Mouse (Mus musculus) heart, embryonic 14.5 days (tissue): Measurements from ENCODE around the gene Elfn2. TPM values are rescaled to one million over a fixed set of nuclear protein-coding genes. Genes with fewer than 3 reads are reported as not detected.
A peak's percentile ranks its signal among the peaks of the same experiment; 100 is the strongest.

Experiments
- ATAC-seq: fragments of 200-750 bp; cut with Nextera tagmentation; 2 replicates; pipeline ENCODE4 v1.8.0; 2017; ENCODE audit warnings: low read depth, moderate TSS enrichment; ENCODE audit not compliant: insufficient number of reproducible peaks, insufficient read depth, low FRiP score
- H3K27ac ChIP-seq, 2 experiments: fragments of 200-500 bp in 1 of 2; fragments of 300-500 bp in 1 of 2; sonication (generic) in 1 of 2; replicated peaks in 1 of 2; 2 replicates each; pipeline ENCODE4 v1.5.1; 2012 to 2014; ENCODE audit warnings: low read depth in 2 of 2, low read length in 2 of 2, control low read depth in 1 of 2, mild to moderate bottlenecking in 1 of 2, mixed read lengths in 1 of 2; ENCODE audit not compliant: control insufficient read depth in 1 of 2, insufficient read depth in 1 of 2
- H3K27me3 ChIP-seq: fragments of 300-500 bp; sonication (generic); 2 replicates; pipeline ENCODE4 v1.6.1; 2014; ENCODE audit warnings: mild to moderate bottlenecking, low read length, control low read depth; ENCODE audit not compliant: control insufficient read depth, insufficient read depth
- H3K36me3 ChIP-seq: fragments of 300-500 bp; sonication (generic); 2 replicates; pipeline ENCODE4 v1.6.1; 2014; ENCODE audit warnings: mild to moderate bottlenecking, control low read depth, low read length, mixed read lengths; ENCODE audit not compliant: control insufficient read depth, insufficient read depth
- H3K4me1 ChIP-seq, 2 experiments: fragments of 200-500 bp in 1 of 2; fragments of 300-500 bp in 1 of 2; sonication (generic) in 1 of 2; 2 replicates each; pipeline ENCODE4 v1.6.1; 2012 to 2014; ENCODE audit warnings: low read length in 2 of 2, control low read depth in 1 of 2, mixed read lengths in 1 of 2; ENCODE audit not compliant: control insufficient read depth in 2 of 2, insufficient read depth in 2 of 2
- H3K4me2 ChIP-seq: fragments of 300-500 bp; sonication (generic); 2 replicates; pipeline ENCODE4 v1.6.1; 2014; ENCODE audit warnings: mild to moderate bottlenecking, low read length
- H3K4me3 ChIP-seq, 2 experiments: fragments of 200-500 bp in 1 of 2; fragments of 300-500 bp in 1 of 2; sonication (generic) in 1 of 2; 2 replicates each; pipeline ENCODE4 v1.5.1; 2012 to 2014; ENCODE audit warnings: low read length in 2 of 2, mild to moderate bottlenecking in 2 of 2, control low read depth in 1 of 2, low read depth in 1 of 2, moderate library complexity in 1 of 2; ENCODE audit not compliant: control insufficient read depth in 1 of 2, insufficient read depth in 1 of 2
- H3K9ac ChIP-seq: fragments of 300-500 bp; sonication (generic); 2 replicates; pipeline ENCODE4 v1.6.1; 2014; ENCODE audit warnings: mild to moderate bottlenecking, low read length
- H3K9me3 ChIP-seq: fragments of 300-500 bp; sonication (generic); 2 replicates; pipeline ENCODE4 v1.6.1; 2016; ENCODE audit warnings: low read length, control low read depth; ENCODE audit not compliant: control insufficient read depth
- WGBS: fragments of 180-500 bp; shearing (Covaris S2); extraction: QIAGEN DNeasy Blood & Tissue Kit; methylation state at CpG from one replicate; pipeline ENCODE4 v1.1.7; 2014; 5-methylcytosine and 5-hydroxymethylcytosine counted together
- polyA plus RNA-seq: library from polyadenylated mRNA; unstranded; fragments of >200 nt; fragmentation: Nextera tagmentation; extraction: Ambion mirVana; gene quantifications from 2 replicates; pipeline ENCODE4 v1.2.1, GENCODE M21; 2014

Gene Elfn2
- polyA plus RNA-seq, result not detected in 2 replicates

GRCm38 (mm10) chr15:78718290-78719250, at the start of gene Elfn2:
TSS of gene Elfn2 (minus strand) at chr15:78718771.
- Histone ChIP-seq H3K9ac (peak within 1 kb of the TSS; percentile 52; the same call in 1 of the 2 replicates), H3K27ac (no peak within 1 kb of the TSS), H3K4me1 (peaks cover 6 to 23% of the 10 kb centered on the region in 2 experiments), H3K4me2 (peak within 1 kb of the TSS; percentile 80), H3K4me3 (peak within 1 kb of the TSS; percentile 25 to 46), H3K9me3 (no peaks in the 10 kb centered on the region), H3K36me3 (no peaks in the 10 kb centered on the region), H3K27me3 (peaks cover 75% of the 10 kb centered on the region)
- WGBS, result under 1% methylated on average over 71 of the region's 89 CpGs
- ATAC-seq, result no peak

- H3K4me3 ChIP-seq, result no peak overlapping the region
- H3K27me3 ChIP-seq, result no peaks in the 10 kb centered on the region
- H3K27ac ChIP-seq, result no peak overlapping the region
- no peak overlapping the region for H3K9ac ChIP-seq
- no peaks in the 10 kb centered on the region for H3K36me3 ChIP-seq
- H3K9me3 ChIP-seq, result 0 out of 2 replicates have a peak, but pooled peaks cover under 1% of the 10 kb centered on the region
- no peaks in the 10 kb centered on the region for H3K4me1 ChIP-seq
- ATAC-seq, result no peak
- no peak overlapping the region for H3K4me2 ChIP-seq
- WGBS, result 78% methylated on average over 5 of the region's 5 CpGs
Measured at GRCm38 (mm10) chr15:78763704-78764103, 45.1 kb upstream of the Elfn2 start.

GRCm38 (mm10) chr15:78763210-78763609, 44.6 kb upstream of the Elfn2 start:
- H3K9me3 ChIP-seq, result no peaks in the 10 kb centered on the region
- no peak for ATAC-seq
- no peaks in the 10 kb centered on the region for H3K4me1 ChIP-seq
- H3K9ac ChIP-seq, result no peak overlapping the region
- 22% methylated on average over 9 of the region's 10 CpGs for WGBS
- no peaks in the 10 kb centered on the region for H3K36me3 ChIP-seq
- H3K4me3 ChIP-seq, result no peak overlapping the region
- H3K4me2 ChIP-seq, result no peak overlapping the region
- H3K27me3 ChIP-seq, result no peaks in the 10 kb centered on the region
- H3K27ac ChIP-seq, result no peak overlapping the region

- no peak overlapping the region for H3K4me2 ChIP-seq
- no peaks in the 10 kb centered on the region for H3K4me1 ChIP-seq
- ATAC-seq, result no peak
- no peak overlapping the region for H3K4me3 ChIP-seq
- H3K27me3 ChIP-seq, result no peaks in the 10 kb centered on the region
- 82% methylated on average over 13 of the region's 13 CpGs for WGBS
- H3K9me3 ChIP-seq, result no peaks in the 10 kb centered on the region
- H3K36me3 ChIP-seq, result no peaks in the 10 kb centered on the region
- no peak overlapping the region for H3K27ac ChIP-seq
- no peak overlapping the region for H3K9ac ChIP-seq
Measured at GRCm38 (mm10) chr15:78761112-78761511, 42.5 kb upstream of the Elfn2 start.

- Histone ChIP-seq H3K4me2 (no peak overlapping the region), H3K9ac (no peak overlapping the region), H3K27me3 (no peaks in the 10 kb centered on the region), H3K27ac (no peak overlapping the region), H3K4me3 (no peak overlapping the region), H3K9me3 (no peaks in the 10 kb centered on the region), H3K4me1 (no peaks in the 10 kb centered on the region), H3K36me3 (no peaks in the 10 kb centered on the region)
- WGBS, result 83% methylated on average over 6 of the region's 6 CpGs
- no peak for ATAC-seq
Measured at GRCm38 (mm10) chr15:78758132-78758531, 39.6 kb upstream of the Elfn2 start.

GRCm38 (mm10) chr15:78755966-78756725, 37.6 kb upstream of the Elfn2 start:
- 71% methylated on average over 12 of the region's 12 CpGs for WGBS
- no peaks in the 10 kb centered on the region for H3K27me3 ChIP-seq

GRCm38 (mm10) chr15:78755226-78755625, 36.7 kb upstream of the Elfn2 start:
- 54% methylated on average over 3 of the region's 3 CpGs for WGBS
- no peak for ATAC-seq
- Histone ChIP-seq H3K4me3 (no peak overlapping the region), H3K4me2 (no peak overlapping the region), H3K4me1 (no peaks in the 10 kb centered on the region), H3K9ac (no peak overlapping the region), H3K27ac (no peak overlapping the region), H3K36me3 (no peaks in the 10 kb centered on the region), H3K27me3 (no peaks in the 10 kb centered on the region), H3K9me3 (no peaks in the 10 kb centered on the region)

More at GRCm38 (mm10) chr15:78755966-78756725, 37.6 kb upstream of the Elfn2 start:
- Histone ChIP-seq H3K36me3 (no peaks in the 10 kb centered on the region), H3K9me3 (no peaks in the 10 kb centered on the region), H3K4me1 (no peaks in the 10 kb centered on the region), H3K4me3 (no peak overlapping the region), H3K27ac (no peak overlapping the region), H3K9ac (no peak overlapping the region), H3K4me2 (no peak overlapping the region)
- ATAC-seq, result no peak
